Mouse (Mus musculus) olfactory bulb, adult 2 months (tissue): ENCODE measurements at regions not wholly inside any gene's neighbourhood (a gene's known extent, or its start where the extent isn't known, plus 50 kb on each side); places are given as distances from the start of the nearest gene placed in this dataset.

Experiments used
- H3K27ac ChIP-seq: fragments of 200-500 bp; 2 replicates; pipeline ENCODE4 v1.5.1; 2012; ENCODE audit warnings: low read depth, low read length; ENCODE audit not compliant: insufficient read depth
- H3K4me1 ChIP-seq: fragments of 200-500 bp; 2 replicates; pipeline ENCODE4 v1.6.1; 2012; ENCODE audit warnings: low read length; ENCODE audit not compliant: control insufficient read depth, insufficient read depth
- H3K4me3 ChIP-seq: fragments of 200-500 bp; 2 replicates; pipeline ENCODE4 v1.5.1; 2012; ENCODE audit warnings: mild to moderate bottlenecking, low read depth, low read length, moderate library complexity; ENCODE audit not compliant: insufficient read depth
- CTCF ChIP-seq: fragments of 200-500 bp; IDR thresholded peaks from 2 replicates; pipeline ENCODE4 v1.5.1; 2012; ENCODE audit warnings: low read depth, mild to moderate bottlenecking, low read length, moderate library complexity; ENCODE audit not compliant: insufficient read depth
- POLR2A ChIP-seq: fragments of 200-500 bp; IDR thresholded peaks from 2 replicates; pipeline ENCODE4 v1.6.1; 2012; ENCODE audit warnings: mild to moderate bottlenecking, low read depth, low read length, moderate library complexity; ENCODE audit not compliant: insufficient read depth
- WGBS: fragments of 180-500 bp; shearing (Covaris S2); methylation state at CpG from one replicate; pipeline ENCODE4 v1.1.7; 2018; 5-methylcytosine and 5-hydroxymethylcytosine counted together

- H3K4me3 ChIP-seq = no peak overlapping the region
- 17% methylated on average over 11 of the region's 11 CpGs for WGBS
- H3K27ac ChIP-seq = no peak overlapping the region
- H3K4me1 ChIP-seq = peaks cover 26% of the 10 kb centered on the region
- TF ChIP-seq CTCF (no peak), POLR2A (no peak)
Measured at GRCm38 (mm10) chr1:92737600-92738197, 89.1 kb upstream of the Otos start.

GRCm38 (mm10) chr1:92736411-92736810, 87.8 kb upstream of the Otos start:
- H3K4me1 ChIP-seq = peaks cover 26% of the 10 kb centered on the region
- H3K27ac ChIP-seq = no peak overlapping the region
- no peak overlapping the region for H3K4me3 ChIP-seq
- WGBS = 63% methylated on average over 7 of the region's 7 CpGs
- TF ChIP-seq POLR2A (no peak), CTCF (no peak)

DNA sequence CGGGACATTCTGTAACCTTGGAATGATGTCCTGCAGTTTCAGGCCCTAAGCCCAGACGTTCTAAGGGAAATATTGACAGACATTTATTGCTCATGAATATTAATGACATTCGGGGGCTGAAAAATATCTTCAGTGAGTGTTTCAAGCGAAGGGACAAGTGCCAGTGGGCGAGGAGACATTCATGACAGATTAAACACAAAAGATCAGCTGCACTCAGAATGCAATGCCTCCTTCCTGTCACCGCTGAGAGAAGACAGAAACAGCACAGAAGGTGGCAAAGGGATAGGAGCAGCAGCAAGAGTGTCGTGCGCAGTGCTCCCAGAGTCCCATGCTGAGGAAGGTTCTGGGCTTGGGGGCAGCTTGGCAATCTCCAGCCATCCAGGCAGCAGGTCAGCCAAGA, 85.1 kb upstream of the Otos start:
- 63% methylated on average over 8 of the region's 8 CpGs for WGBS
- Histone ChIP-seq H3K27ac (no peak overlapping the region), H3K4me3 (no peak overlapping the region), H3K4me1 (peaks cover 26% of the 10 kb centered on the region)
- TF ChIP-seq POLR2A (no peak), CTCF (no peak)

DNA sequence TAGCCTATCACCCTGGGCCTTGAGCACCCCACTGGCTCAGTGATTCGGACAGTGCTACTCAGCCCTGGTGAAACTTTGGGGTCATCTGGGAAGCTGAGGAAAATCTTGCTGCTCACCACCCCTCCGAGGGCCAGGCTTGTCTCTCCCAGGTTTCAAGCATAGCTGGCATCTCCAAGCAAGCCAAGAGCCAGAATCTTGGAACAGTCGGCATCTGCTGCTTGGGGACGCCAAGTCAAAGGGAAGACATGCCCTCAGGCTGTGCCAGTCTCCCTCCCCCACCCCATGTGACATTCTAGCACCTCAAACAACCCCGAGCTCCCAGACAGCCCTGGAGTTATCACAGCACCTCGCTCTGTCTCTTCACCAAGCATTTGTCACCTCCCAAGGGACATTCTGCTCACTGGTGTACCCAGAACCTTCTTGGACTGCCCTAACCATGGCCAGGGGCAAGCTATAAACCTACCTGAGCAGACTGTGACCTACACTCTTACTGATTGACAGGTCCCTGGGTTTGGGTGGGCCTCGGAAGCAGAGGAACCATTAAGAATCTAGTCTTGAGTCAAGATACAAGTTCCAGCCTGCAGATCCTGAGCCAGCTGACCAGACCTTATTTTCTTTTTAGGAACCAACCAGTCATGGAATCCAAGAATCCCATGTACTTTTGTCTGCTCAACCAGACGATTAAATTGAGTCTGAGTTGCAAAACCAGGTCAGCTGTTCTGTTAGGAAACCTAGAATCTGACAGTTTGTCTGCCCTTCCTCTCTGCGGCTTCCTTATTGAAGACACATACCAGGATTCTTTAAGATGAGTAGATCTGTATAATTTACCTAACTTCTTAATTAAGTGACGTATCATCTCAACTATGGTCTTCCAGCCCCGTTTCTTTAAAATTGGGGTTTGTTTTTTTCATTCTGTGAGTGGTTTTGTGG, 83.0 kb upstream of the Otos start:
- TF ChIP-seq CTCF (no peak), POLR2A (no peak)
- WGBS = 84% methylated on average over 11 of the region's 11 CpGs
- Histone ChIP-seq H3K27ac (no peak overlapping the region), H3K4me3 (no peak overlapping the region), H3K4me1 (peaks cover 10% of the 10 kb centered on the region)

DNA sequence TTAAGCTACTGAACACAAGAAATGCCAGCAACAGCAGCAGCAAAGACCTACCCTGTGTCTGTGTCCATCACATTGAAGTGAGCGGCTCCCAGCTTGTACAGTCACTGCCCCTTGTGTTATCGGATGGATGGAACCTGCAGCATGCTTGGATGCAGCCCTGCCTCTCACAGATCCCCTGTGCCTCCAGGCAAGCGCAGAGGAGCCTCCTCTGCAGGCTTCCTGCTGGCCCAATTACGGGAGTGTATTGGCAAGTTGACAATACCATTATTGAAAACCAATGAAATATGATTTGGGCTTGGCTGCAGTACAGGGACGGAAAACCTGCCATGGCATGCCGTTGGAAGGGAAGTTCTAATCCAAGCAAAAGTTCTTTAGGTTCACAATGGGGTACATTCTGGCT, 81.9 kb upstream of the Otos start:
- Histone ChIP-seq H3K4me1 (peaks cover 5% of the 10 kb centered on the region), H3K4me3 (no peak overlapping the region), H3K27ac (no peak overlapping the region)
- no peak for TF ChIP-seq POLR2A
- TF ChIP-seq CTCF = no peak
- 44% methylated on average over 6 of the region's 6 CpGs for WGBS

DNA sequence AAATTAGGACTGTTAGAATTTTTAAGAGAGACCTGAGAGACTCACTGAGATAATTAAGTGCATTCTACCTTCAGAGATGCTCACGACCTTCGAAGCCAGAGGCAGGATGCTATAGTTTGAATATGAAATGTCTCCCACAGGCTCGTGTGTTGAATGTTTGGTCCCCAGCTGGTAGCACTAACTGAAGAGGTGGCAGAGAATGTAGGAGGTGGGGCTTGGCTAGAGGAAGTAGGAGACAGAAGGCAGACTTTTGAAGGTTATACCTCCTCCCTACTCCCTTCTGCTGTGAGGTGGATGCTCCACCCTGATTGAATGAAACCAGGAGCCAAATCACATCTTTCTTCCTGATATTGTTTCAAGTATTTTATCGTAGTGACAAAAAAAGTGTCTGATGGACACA, 79.3 kb upstream of the Otos start:
- H3K4me1 ChIP-seq = no peaks in the 10 kb centered on the region; the same call in 1 of the 2 replicates
- no peak overlapping the region for H3K4me3 ChIP-seq
- no peak overlapping the region for H3K27ac ChIP-seq
- 76% methylated on average over 4 of the region's 4 CpGs for WGBS
- TF ChIP-seq CTCF = no peak
- no peak for TF ChIP-seq POLR2A

GRCm38 (mm10) chr1:92727371-92727770, 78.7 kb upstream of the Otos start:
- Histone ChIP-seq H3K4me1 (no peaks in the 10 kb centered on the region), H3K4me3 (no peak overlapping the region), H3K27ac (no peak overlapping the region)
- TF ChIP-seq CTCF (no peak), POLR2A (no peak)
- 62% methylated on average over 6 of the region's 6 CpGs for WGBS

DNA sequence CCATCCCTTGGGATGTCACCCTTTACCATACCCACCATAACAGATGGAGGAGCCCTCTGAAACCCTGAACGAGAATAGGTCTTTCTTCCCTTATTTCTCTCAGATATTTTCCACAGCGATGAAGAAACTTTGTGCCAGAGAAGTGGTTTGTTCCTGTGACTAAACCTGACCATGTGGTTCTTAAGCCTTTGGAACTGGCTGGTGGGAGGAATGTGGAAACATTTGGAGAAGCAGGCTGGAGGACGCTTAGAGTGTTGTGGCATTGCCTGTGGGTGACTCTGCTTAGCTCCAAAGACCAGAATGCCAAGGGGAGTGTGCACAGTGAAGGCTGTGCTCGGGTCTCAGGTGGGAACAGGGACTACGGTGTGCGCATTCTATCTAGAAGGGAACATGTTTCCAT, 77.7 kb upstream of the Otos start:
- 84% methylated on average over 6 of the region's 6 CpGs for WGBS
- Histone ChIP-seq H3K4me3 (no peak overlapping the region), H3K27ac (no peak overlapping the region), H3K4me1 (no peaks in the 10 kb centered on the region)
- no peak for TF ChIP-seq CTCF
- no peak for TF ChIP-seq POLR2A

GRCm38 (mm10) chr1:92724135-92724534, 75.5 kb upstream of the Otos start:
- no peak overlapping the region for H3K4me3 ChIP-seq
- no peak overlapping the region for H3K27ac ChIP-seq
- no peak for TF ChIP-seq POLR2A
- no peak for TF ChIP-seq CTCF
- H3K4me1 ChIP-seq = peaks cover 13% of the 10 kb centered on the region
- 77% methylated on average over 3 of the region's 3 CpGs for WGBS

- H3K4me1 ChIP-seq = peaks cover 22% of the 10 kb centered on the region
- 61% methylated on average over 10 of the region's 10 CpGs for WGBS
- no peak for TF ChIP-seq POLR2A
- TF ChIP-seq CTCF = no peak
- no peak overlapping the region for H3K27ac ChIP-seq
- no peak overlapping the region for H3K4me3 ChIP-seq
Measured at GRCm38 (mm10) chr1:92720567-92720966, 71.9 kb upstream of the Otos start.
